Mouse (Mus musculus): ENCODE measurements around the gene Sgta.

DNA sequence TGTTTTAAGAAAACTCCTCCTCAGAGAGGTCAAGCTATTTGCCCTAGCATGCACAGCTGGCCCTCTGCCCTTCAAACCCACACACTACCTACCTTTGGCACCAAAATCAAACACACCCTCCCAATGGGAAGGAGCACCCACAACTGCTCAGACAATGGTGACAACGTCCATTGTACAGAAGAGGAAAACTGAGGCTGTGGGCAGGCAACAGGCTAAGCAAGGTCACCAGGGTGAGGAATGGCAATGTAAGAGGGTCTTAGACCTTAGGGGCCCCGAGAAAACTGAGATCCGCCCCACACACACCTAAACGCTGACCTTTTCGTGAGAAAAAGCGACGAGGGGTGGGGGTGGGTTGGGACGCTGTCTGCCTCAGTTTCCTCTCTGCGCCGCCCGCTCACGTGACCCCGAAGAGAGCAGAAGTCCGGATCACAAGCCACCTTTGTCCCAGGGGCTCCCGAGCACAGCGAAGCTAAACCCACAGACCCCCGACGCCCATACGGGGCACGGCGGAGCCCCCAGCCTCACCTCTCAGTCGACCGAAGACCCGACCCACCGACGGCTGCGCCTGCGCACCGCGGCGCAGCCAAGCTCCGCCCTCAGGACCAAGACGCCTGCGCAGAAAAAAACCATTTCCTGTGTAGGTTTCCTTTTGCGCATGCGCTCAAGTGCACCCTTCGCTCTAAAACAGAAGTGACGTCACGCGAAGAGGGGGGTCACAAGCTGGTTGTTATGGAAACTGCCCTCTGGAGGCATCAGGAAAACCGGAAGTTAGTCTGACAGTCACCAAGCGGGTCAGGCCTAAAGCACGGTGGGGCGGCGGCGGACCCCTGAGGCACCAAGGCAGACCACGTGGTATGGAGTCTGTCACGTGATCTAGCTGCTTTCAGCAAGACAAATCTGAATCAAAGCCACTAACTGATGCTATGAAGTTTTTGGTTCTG, at the start of gene Sgta:
- TF ChIP-seq CTCF (IDR thresholded peaks at IDR 0.05; ENCODE audit: low read depth, low read length) (no peak), POLR2A (IDR thresholded peaks at IDR 0.05; ENCODE audit: borderline replicate concordance, low read depth, low read length) (no peak)
